Mouse (Mus musculus) E14TG2a.4 (cell line): Measurements from ENCODE around the gene Disc1.

Experiments
- H3K27me3 ChIP-seq: 2 replicates; pipeline ENCODE4 v1.6.1; 2014; ENCODE audit warnings: low read length, control low read depth; ENCODE audit not compliant: insufficient read depth
- H3K36me3 ChIP-seq: 2 replicates; pipeline ENCODE4 v1.6.1; 2014; ENCODE audit warnings: low read length, control low read depth; ENCODE audit not compliant: insufficient read depth
- H3K4me1 ChIP-seq: replicated peaks from 2 replicates; pipeline ENCODE4 v1.6.1; 2014; ENCODE audit warnings: low read depth, low read length, control low read depth
- H3K4me3 ChIP-seq: replicated peaks from 2 replicates; pipeline ENCODE4 v1.5.1; 2014; ENCODE audit warnings: mild to moderate bottlenecking, low read length
- H3K9me3 ChIP-seq: 2 replicates; pipeline ENCODE4 v1.6.1; 2014; ENCODE audit warnings: low read length, control low read depth
- CTCF ChIP-seq: conservative IDR thresholded peaks from 2 replicates; pipeline ENCODE4 v1.5.1; 2014; ENCODE audit warnings: low read length
- NANOG ChIP-seq: IDR thresholded peaks from 2 replicates; pipeline ENCODE4 v1.6.1; 2014; ENCODE audit warnings: borderline replicate concordance, low read length, mixed read lengths
- POU5F1 ChIP-seq: IDR thresholded peaks from 2 replicates; pipeline ENCODE4 v1.6.1; 2014; ENCODE audit warnings: low read length, borderline replicate concordance

The Disc1 gene

DNA sequence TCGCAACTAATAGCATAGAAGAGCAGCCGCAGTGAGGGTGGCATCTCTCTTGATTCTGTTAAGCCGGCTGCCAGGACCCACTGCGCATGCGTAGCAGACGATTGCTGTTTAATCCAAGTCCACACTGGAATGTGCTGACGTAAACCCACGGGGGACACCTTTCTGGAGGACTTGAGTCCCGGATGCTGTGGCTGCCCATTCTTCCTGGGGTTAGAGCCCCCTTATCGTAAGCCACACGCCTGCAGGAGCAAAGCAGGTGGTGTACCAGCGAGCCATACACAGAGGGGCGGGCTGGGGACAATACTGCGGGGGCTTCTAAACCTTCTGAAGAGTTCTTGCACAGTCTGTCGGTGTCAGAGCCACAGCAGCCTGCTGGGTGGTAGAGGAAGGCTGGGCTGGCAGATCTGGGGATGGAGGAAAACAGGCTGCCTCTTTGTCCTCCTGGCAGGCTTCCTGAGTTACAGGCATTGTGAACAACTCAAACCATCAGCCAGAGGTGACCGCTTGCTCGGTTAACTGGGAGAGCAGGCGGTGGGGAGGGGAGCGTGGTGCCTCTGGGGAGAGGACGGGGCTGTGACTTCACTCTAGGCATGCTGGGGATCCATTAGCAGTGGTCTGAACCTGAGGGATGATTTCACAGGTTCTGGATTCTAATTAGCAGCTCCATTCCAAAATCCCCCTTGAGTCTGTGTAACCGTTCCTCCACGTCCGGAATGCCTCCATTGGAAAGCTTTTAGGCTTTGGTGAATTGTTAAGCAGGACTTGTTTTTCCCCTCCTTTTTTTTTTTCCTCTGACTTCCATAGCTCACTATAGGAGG is 200.4 kb downstream of the Disc1 start:
- Histone ChIP-seq H3K27me3 (peaks cover 7% of the 10 kb centered on the region; the same call in 1 of the 2 replicates), H3K36me3 (no peaks in the 10 kb centered on the region), H3K9me3 (no peaks in the 10 kb centered on the region), H3K4me3 (peak overlapping the region; percentile 68), H3K4me1 (peaks cover 22% of the 10 kb centered on the region)
- no peak for TF ChIP-seq CTCF

DNA sequence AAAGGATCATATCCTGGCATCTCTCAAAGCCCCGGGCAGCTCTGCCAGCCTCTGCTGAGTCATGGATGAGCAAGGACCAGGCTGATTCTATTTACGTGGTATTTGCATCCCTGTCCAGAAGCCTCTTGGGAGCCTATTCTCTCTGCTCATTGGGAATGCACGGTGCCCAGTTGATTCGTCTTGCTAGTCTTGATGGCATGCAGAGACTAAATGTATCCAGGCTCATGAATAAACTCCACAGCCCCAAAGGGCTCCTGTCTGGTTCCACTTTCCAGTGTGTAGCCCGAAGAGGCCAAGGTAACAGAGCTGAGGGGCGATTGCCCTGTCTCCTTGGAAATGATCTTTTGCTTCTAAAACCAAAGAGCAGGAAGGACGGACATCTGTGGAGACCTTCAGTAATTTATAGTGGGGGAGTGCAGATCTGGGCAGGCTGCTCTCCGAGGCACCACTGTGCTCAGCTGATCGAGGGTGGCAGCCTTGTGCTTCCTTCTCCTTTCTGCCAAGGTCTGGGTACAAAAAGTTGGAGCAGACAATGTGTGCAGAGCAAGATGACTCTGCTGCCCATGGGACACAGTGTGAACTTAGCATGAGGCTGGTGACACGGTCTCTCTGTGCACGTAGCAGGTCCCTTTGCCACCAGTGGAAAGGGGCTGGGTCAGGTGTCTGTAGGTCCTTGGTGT is 201.2 kb downstream of the Disc1 start:
- no peak for TF ChIP-seq POU5F1
- no peak for TF ChIP-seq NANOG
- TF ChIP-seq CTCF: no peak
- Histone ChIP-seq H3K4me3 (no peak overlapping the region), H3K27me3 (peaks cover 7% of the 10 kb centered on the region; the same call in 1 of the 2 replicates), H3K9me3 (no peaks in the 10 kb centered on the region), H3K4me1 (peaks cover 22% of the 10 kb centered on the region), H3K36me3 (no peaks in the 10 kb centered on the region)

DNA sequence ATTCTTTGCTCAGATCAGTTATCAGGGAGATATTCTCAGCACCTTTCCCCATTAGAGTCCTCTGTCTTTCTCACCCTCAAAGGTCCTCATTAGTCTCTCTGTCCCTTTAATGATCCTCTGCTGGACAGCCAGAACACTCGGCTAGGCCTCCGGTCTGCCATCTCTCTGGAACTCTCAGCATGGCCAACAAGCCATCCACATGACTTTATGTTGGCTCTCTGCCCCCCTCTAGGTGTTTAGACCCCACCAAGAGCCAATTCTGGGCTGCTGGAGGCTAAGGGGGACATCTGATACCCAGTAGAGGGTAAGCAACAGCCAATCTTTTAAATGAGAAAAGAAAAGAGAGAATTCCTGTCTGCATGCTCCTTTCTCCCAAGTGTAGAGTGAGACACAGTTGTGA is 203.7 kb downstream of the Disc1 start:
- peaks cover 22% of the 10 kb centered on the region for H3K4me1 ChIP-seq
- TF ChIP-seq CTCF: no peak
- no peak for TF ChIP-seq NANOG
- no peak for TF ChIP-seq POU5F1
- H3K9me3 ChIP-seq: no peaks in the 10 kb centered on the region
- no peak overlapping the region for H3K4me3 ChIP-seq
- H3K27me3 ChIP-seq: peaks cover 7% of the 10 kb centered on the region; the same call in 1 of the 2 replicates
- H3K36me3 ChIP-seq: no peaks in the 10 kb centered on the region

DNA sequence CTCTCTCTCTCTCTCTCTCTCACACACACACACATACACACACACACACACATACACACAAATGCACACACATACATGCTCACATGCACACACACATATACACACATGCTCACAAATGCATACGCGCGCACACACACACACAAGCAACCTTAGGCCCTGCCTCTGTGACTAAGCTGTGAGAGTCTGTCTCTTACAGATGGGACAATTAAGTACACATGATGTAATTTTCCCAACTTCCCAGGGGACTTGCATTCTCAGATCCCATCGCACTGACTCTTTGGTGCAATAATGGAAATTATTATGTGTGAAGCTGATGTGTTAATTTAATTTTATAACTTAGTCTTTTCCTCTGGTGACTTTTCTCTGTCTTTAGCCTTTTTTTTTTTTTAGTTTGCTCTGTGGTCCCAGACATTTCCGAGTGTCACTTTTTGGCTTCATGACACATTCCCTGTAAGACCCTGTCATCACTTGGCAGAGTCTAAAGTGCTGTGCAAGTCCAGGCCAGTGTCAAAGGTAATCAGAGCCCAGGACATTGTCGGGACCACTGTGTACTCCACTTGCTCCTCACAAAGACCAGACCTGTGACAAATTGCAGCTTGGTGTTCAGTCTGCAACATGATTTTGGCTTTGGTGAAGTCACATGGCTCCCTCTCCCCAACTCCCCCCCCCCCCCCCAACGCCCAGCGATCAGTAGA is 205.0 kb downstream of the Disc1 start:
- H3K27me3 ChIP-seq: peaks cover 7% of the 10 kb centered on the region; the same call in 1 of the 2 replicates
- H3K36me3 ChIP-seq: no peaks in the 10 kb centered on the region
- TF ChIP-seq CTCF (no peak), NANOG (no peak), POU5F1 (no peak)
- no peaks in the 10 kb centered on the region for H3K9me3 ChIP-seq
- peaks cover 11% of the 10 kb centered on the region for H3K4me1 ChIP-seq
- H3K4me3 ChIP-seq: no peak overlapping the region

DNA sequence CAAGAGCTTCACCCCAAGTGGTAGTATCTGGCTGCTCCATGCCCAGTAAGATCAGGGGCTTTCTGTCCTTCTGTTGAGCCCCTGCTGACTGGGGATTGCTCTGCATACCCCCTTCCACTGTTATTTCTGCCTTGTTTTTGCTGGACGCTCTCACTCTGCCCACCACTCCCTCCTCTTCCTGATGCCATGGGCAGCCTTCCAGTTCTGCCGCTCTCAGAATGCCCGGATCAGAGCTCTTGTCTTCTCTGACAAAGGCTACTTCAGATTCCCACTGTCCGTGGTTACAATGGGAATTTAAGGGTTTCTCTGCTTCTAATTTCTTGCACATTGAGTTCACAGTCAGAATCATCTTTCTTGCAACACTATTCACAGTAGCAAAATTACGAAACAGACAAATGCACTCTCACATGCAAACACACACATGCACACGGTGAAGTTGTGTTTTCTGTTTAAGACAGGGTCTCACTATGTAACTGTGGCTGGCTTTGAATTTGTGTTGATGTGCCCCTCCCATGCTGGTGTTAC is 214.2 kb downstream of the Disc1 start:
- Histone ChIP-seq H3K4me1 (no peaks in the 10 kb centered on the region), H3K36me3 (no peaks in the 10 kb centered on the region), H3K4me3 (no peak overlapping the region), H3K27me3 (no peaks in the 10 kb centered on the region), H3K9me3 (no peaks in the 10 kb centered on the region)
- TF ChIP-seq POU5F1 (no peak), NANOG (no peak), CTCF (no peak)

DNA sequence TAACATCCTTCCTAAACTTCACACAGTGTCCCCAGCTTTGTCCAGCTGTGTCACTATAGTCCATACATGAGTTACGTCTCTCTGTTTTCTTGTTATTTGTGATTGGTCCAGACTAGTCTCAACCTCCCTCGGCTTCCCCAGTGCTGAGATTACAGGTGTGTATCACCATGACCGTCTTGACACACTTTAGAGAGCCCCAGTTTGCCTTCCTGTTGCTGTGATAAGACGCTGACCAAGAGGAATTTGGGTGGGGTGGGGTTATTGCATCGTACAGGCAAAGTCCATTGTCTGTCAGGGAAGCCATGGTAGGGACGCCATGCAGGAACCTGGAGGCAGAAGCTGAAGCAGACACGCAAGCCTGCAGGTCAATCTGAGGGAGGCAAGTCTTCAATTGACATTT is 216.3 kb downstream of the Disc1 start:
- H3K27me3 ChIP-seq: no peaks in the 10 kb centered on the region
- no peaks in the 10 kb centered on the region for H3K9me3 ChIP-seq
- no peak overlapping the region for H3K4me3 ChIP-seq
- H3K36me3 ChIP-seq: no peaks in the 10 kb centered on the region
- no peaks in the 10 kb centered on the region for H3K4me1 ChIP-seq
- no peak for TF ChIP-seq CTCF
- TF ChIP-seq NANOG: no peak
- TF ChIP-seq POU5F1: no peak

DNA sequence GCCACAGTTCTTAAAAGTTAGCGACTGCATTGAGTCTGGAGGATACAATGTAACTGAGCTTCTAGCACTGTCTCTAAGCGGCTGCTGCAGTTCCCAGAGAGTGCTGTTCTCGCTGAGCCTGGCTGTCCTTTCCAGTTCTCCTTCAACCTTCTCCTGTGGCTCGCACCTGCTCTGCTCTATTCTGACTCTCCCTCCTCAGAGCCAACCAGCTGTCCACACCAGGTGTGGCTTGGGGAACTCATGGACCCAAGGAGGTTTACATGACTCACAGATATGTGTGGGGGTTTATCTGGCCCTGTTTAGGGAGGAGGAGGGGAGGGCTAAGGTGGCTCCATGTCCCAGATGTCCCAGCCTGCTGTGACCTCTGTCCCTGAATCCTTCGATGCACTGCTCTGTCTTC is 217.4 kb downstream of the Disc1 start:
- no peak for TF ChIP-seq CTCF
- TF ChIP-seq NANOG: no peak
- TF ChIP-seq POU5F1: no peak

More for the DNA sequence above, 217.4 kb downstream of the Disc1 start:
- Histone ChIP-seq H3K4me1 (no peaks in the 10 kb centered on the region), H3K36me3 (no peaks in the 10 kb centered on the region), H3K27me3 (no peaks in the 10 kb centered on the region), H3K9me3 (no peaks in the 10 kb centered on the region), H3K4me3 (no peak overlapping the region)
